Mouse (Mus musculus) forebrain, embryonic 16.5 days (tissue): ENCODE measurements around the gene Ttk. TPM values are rescaled to one million over a fixed set of nuclear protein-coding genes. Genes with fewer than 3 reads are reported as not detected.

Experiments used
- polyA plus RNA-seq: library from polyadenylated mRNA; unstranded; fragments of >200 nt; fragmentation: Nextera tagmentation; extraction: Ambion mirVana; gene quantifications from 2 replicates; pipeline ENCODE4 v1.2.1, GENCODE M21; 2015

Gene Ttk
- polyA plus RNA-seq, 1 experiment from 2014 or later: 14.0 TPM

Other genes with a start within 250 kb of the Ttk start
- gene Elovl4, start 28.4 kb upstream of the Ttk start, polyA plus RNA-seq: 80.1 and 87.3 TPM in 2 replicates
- gene Bckdhb, start 90.5 kb downstream of the Ttk start, polyA plus RNA-seq: 35.8 and 42.1 TPM in 2 replicates